Mouse (Mus musculus) T-helper 1 cell (primary cell): ENCODE measurements around the gene Kifc3.

ENCODE experiments used
- in situ Hi-C: fragments of 300-600 bp; cut with MboI, MseI; formaldehyde crosslinking; loops from one replicate; pipeline ENCODE4 v1.15.1; 2025; ENCODE audit warnings: high pct_unique_total_duplicates

Kifc3 gene

DNA sequence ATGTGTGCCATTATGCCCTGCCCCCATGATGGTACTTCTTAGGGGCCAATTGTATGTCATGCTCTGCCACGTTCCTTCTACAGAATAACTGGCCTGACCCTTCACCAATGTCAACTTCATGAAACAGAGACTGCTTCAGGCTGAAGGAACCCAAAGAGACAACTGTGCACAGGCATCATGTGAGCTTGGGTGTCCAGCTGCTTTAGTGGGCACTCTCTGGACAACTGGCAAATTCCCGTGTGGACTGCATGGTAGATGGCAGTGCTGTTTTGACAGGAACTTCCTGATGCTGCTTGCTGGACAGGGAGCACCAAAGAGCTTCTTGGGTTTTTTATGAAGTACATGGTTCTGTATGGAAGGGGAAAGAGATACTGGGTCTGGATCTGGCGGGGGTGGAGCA is 43.3 kb downstream of the Kifc3 start:
- in situ Hi-C loops = no loop called here

DNA sequence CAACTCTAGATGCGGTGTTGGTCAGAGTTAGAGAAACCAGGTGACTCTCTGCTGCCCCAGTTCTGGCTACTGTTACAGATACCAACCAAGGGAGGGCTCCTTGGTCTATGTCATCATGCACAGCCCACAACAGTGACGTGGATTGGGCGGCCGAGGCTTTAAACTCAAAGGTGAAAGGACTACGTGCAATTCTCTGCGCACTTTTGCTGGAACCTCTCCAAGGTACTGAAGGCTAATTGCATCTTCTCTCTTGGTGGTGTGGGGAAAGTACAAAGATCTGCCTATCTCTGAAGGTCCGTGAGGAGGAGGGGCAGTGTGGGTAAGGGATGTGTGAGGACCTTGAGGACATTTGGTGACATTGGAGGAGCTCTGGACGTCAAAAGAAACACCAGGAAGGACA is 44.0 kb downstream of the Kifc3 start:
- in situ Hi-C loops = no loop called here

DNA sequence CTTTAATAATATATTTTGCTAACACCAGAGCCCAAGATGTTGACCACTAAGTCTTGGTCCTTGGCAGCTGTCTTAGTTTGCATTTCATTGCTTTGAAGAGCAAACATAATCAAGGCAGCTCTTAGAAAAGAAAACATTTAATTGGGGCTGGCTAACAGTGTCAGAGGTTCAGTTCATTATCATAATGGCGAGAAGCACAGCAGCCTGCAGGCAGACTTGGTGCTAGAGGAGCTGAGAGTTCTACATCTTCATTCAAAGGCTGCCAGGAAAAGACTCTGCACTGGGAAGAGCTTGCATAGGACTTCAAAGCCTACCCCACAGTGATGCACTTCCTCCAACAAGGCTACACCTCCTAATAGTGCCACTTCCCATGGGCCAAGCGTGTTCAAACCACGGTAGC is 45.5 kb downstream of the Kifc3 start:
- in situ Hi-C loops = no loop called here

DNA sequence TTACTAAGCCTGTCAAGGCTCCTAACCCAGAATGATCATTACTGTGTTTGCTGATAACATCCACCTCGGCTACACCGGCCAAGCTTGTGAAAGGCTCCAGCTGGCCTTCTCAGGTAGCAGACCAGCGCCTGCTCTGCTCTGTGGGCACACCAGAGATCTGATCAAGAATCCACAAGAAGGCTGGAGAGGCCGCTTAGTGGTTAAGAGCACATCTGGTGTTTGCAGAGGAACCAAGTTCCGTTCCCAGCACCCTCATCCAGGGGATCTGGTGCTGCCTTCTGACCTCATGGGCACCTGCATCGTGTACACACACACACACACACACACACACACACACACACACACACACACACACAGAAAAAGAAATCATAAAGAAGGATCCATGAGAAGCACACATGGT is 46.5 kb downstream of the Kifc3 start:
- in situ Hi-C loops = no loop called here

DNA sequence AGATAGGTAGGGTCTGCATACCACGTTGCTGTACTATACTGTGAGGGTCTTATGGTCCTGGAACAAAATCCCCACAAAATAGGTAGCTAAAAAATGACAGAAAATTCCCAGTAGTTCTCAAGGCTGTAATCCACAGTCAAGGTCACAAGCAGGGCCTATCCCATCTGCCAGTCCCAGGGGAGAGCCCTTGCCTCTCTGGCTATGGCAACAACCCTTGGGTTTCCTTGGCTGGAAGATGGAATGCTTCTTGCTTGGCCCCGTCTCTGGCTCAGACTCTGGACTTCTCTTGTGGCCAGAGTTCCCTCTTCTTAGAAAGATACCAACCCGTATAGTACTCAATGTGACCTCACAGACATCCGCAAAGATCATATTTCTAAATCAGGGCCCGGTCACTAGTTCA is 47.3 kb downstream of the Kifc3 start:
- in situ Hi-C loops = no loop called here

DNA sequence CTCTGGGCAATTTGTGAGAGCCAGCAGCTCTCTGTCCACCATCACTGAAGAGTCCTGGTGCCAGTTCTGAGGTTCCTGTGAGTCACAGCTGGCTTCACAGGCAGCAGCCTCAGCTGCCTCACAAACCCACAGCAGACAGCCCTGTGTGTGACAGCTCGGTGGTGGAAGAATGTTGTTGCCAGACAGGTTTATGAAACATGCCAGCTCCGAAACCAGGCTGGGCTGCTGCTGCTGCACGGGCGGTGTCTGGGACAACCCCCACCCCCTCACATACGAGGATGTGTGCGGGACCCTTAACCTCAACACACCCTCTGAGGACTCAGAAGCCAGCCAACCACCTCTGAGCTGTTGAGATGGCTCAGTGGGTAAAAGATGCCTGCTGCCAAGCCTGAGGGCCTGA is 48.0 kb downstream of the Kifc3 start:
- in situ Hi-C loops = no loop called here

DNA sequence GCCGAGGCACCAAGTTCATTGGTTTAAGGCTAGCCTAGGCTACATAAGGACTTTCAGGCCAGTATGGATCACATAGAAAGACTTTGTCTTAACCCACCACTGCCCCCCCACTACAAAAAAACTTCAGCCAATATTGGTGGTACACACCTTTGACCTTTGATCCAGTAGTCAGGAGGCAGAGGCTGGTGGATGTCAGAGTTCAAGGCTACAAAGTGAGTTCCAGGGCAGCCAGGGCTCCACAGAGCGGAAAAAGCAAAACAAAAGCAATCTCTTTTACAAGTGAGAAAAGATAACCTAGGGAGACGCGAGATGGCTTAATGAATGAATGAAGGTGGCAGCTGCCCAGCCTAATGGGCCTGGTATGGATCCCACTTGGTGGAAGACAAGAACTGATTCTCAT is 48.6 kb downstream of the Kifc3 start:
- in situ Hi-C loops = no loop called here

DNA sequence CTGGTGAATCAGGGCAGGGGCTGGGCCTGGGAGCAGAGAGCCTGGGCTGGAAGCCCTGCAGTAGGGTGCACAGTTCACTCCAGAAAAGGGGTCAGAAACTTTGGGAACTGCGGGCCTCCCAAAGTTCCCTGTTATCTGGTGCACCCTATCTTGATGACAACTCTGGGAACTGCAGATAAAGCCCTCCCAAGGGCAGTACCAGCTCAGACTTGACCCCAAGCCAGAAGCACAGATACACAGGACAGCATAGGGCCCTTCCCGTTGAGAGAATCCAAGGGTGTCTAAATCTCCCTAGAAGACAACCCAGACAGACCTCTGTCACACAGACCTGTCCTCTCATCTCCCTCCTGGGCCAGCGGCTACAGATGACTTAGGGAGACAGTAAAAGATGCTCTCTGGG is 52.0 kb downstream of the Kifc3 start:
- in situ Hi-C loops = no loop called here

DNA sequence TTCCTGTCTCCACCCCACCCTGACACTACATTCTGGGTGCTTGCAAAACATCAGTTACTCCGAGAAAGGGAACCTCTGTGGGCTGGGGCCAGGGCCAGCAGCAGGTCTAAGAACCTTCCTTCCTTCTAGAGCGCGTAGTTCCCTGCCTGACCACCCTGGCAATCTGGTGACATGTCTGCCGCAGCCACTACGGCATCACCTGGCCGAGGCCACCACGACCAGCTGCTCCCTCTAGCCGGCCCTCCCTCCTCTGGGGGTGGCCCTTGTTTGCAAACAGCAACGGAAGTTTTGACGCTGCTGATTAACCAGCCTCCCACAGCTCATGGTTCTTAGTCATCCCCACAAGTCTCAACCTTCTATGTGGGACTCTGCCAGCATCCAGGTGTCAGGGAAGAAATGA is 53.2 kb downstream of the Kifc3 start:
- in situ Hi-C loops = no loop called here

DNA sequence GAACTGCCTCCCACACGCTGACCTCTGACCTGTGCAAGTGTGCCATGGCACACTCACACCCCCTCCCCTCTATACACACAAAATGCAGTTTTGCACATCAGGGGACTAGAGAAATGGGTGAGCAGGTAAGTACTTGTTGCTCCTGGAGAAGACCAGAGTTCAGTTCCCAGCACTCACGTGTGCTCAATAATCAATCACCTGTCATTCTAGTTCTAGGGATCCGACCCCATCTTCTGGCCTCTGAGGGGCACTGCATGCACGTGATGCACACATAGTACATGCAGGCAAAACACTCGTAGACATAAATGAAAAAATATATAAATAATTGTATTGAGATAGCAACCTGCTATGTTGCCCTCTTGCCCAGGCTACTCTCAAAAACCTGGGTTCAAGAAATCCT is 55.8 kb downstream of the Kifc3 start:
- in situ Hi-C loops = no loop called here

DNA sequence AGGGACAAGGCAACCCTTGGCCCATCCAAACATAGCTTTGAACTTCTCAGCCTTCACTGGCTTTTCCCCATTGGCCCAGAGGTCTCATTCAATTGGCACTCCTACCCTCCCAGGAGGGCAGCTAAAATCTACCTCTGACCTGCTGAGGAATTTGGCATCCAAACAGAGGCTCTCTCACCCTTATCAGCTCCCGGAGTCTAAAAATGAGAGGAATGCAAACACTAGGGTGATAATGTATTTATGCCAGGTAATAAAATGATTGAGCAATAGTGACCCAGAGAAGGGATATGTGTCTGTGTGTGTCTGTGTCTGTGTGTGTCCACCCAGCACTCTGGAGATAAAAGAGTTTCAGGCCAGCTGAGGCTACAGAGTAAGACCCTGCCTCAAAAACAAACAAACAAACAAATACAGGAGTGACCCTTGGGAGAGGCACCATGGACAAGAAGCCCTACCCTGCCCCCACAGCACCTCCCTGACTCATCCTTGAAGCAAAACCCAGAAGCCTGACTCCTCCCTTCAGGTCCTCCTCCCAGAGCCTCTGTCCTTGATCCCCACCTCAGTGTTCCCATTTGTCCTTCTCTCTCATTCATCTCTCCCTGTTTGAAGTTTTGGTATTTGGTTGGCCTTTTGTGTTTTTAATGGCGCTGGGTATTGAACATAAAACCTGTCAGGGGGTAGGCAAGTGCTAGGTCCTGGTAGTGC is 56.4 kb downstream of the Kifc3 start:
- in situ Hi-C loops = no loop called here

DNA sequence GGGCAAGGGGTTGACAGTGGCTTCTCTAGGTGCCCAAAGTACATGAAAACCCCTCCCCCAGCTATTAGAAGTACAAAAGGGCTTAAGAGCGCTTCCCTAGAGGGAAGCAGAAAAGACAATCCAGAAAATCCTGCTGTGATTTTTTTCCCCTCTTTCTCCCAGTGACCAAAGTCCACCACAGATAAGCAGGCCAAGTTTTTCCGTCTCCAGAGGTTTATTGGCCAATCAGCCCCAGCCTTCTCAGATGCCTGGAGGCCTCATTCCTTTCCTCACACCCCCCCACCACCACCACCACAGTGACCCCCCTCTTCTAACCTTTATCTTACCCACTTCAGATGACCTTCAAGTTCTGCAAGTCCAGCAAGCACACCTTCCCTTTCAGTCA is 58.0 kb downstream of the Kifc3 start:
- in situ Hi-C loops = no loop called here

DNA sequence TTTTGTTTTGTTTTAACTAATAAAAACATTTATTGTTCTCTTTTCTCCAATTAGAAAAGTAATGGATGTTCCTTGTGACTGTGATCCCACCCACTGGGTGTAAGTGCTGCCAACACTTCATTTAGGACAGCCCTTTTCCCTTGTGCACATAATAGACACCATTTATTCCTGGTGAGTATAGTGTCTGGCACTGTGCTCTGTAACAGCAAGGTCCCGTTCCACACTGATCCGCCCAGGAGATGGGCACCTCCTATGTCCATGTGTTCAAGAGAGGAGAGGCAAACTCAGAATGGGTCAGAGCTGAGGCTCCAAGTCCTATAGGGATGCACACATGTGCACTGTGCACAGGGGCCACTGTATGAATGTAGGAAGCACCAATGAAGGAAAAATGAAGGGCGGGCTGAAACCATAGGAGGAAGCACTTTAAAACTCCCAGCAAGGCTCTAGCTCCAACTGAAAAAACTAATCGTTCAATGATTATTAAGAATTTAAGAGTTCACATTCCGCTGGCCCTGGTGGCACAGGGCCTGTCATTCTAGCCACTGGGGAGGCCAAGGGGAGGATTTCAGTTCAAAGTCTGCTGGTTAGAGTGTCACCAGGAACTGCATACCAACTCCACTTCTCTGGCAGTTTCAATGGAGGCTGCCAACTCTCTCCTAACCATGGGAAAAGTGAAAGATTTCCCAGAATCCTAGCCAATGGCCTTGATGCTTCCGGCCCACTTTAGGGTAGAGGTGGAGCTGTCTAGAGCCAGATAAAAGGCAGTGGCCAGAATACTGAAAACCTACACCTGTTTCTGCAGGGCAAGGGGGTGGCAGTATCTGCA is 58.6 kb downstream of the Kifc3 start:
- in situ Hi-C loops = no loop called here

DNA sequence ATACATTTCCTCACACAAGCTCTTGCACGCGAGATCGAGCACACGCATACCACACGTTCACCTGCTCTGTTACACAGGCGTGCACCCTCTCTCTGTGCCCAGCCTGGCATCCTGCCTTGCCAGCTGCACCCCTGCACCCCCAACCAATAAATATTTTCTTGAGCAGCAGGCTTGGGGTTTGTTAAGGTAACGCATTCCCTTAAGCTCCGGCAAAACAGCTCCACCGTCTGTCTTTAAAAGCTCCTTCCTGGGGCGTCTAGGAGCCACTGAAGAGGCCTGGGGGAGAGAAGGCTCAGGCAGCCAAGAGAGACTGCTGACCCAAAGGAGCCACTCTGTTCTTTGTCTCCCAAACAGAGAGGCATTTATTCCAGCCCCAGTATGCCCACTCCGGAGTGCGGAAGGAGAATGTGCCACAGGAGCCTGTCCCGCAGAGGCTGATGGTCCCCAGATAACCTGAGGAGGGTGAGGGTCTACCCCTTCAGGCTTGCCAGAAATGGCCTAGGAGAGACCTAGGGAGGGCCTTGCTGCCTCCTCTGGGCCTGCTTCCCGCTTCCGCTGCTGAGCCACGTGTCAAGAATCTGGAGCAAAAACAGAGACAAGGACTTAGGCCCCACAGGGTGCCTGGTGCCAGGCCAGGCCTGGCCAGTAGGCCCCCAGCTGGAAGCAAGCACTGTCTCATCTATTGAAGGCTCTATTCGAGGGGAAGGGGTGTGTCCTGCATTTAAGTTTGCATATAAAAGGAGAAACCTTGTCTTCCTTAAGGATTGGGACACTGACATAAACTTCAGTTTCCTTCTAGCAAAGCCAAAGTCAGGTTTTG is 59.4 kb downstream of the Kifc3 start:
- in situ Hi-C loops = no loop called here

DNA sequence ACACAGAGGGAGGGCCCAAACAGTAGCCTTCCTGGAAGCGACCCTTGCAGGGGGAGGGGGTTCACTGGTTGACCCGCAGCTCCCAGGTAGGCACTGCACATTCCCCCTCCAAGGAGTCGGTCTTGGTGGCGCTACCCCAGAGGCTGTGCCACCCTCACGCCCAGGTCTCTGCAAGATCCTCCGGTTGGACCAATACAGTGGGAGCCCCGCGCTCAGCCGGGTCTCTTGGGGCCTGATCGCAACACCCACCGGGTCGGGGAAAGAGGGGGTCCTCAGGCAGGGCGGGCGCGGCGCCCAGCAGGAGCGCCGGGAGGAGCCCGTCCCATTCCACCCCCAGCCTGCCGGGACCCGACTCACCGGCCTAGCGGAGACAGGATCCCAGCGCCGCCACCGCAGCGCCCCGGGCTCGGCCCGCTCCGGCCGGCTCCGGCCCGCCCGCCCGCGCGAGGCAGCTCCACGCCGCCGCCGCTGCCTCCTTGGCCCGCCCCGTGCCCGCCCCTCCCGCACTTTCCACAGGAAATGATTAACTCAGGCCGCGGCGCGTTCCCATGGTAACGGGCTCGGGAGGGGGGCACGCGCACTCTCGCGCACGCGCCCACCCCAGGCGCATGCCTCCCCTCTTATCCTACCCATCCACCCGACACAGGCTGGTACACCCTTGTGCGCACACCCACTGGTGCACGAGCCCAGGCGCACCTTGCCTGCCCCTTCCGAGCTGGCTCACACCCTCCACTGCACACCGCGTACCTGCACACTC is 60.4 kb downstream of the Kifc3 start:
- in situ Hi-C loops = no loop called here

DNA sequence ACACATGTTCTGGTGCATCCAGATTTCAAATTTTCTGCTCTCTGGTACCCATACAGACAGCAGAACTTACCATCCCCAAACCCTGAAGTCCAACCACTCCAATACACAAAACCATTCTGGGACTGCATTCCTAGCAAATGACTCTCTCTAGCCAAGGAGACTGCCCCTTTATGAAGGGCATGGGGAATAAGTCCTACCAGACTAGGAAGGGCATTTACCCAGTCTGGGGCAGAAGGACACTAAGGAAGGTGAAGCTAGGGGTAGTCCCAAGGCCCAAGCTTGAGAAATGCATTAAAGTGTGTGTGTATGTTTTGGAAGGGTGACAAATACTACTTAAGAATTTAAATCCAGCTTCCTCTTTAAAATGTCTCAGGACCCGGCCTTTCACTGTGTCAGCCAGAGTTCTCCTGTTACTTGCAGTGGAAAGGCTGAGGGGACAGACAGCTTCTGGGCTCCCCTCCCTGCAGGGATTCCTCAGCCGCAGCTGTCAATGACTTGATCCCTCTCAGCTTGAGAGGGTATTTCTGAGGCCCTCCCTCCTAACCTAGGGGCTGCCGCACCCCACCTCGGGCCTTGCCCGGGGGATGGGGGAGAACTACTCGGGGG is 61.0 kb downstream of the Kifc3 start:
- in situ Hi-C loops = no loop called here

DNA sequence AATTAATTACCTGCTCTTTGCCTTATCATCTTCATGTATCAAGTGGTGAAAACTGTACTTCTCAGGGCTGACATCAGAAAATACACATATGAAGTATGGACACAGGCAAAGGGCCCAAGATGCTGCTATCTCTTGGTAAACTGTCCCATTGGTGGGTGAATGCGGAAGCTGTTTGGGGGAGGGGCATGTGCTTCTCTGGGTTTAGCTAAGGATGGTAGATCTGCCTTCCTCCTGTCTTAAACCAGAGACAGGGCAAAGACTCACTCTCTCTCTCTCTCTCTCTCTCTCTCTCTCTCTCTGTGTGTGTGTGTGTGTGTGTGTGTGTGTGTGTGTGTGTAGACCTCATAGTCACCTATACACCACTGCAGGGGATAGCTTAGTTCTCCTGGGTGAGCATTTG is 61.6 kb downstream of the Kifc3 start:
- in situ Hi-C loops = no loop called here

DNA sequence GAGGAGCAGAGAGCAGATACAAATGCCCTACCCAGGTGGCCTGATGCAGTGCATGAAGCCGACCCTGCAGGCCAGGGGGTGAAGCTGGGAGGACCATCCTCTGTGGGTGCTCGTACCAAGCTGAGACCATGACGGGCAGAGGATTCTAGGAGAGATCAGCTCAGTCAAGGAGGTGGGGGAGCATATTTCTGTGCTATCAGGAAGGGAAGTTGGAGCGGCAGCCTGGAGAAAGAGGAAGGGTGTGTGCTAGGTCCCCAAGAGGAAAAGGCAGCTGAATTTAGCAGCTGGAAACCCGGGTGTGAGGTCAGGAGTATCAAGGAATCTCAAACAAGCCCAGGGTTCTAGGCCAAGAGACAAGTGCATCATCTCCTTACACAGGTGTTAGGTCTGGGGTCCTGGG is 62.1 kb downstream of the Kifc3 start:
- in situ Hi-C loops = no loop called here

DNA sequence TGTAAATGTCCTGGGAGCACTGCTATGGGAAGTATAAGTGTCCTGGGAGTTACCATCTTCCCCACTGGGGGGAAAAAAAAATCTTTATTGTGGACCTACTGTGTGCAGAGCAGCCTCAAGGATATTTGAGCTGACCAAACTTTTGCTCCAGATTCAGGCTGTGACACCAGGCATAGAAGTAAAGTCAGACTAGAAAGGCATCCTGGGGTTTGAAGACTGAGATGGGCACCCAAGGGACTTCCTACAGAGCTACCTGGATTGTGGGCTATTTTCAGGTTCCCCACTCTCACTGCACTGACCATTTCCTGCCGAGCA is 63.6 kb downstream of the Kifc3 start:
- in situ Hi-C loops = no loop called here

DNA sequence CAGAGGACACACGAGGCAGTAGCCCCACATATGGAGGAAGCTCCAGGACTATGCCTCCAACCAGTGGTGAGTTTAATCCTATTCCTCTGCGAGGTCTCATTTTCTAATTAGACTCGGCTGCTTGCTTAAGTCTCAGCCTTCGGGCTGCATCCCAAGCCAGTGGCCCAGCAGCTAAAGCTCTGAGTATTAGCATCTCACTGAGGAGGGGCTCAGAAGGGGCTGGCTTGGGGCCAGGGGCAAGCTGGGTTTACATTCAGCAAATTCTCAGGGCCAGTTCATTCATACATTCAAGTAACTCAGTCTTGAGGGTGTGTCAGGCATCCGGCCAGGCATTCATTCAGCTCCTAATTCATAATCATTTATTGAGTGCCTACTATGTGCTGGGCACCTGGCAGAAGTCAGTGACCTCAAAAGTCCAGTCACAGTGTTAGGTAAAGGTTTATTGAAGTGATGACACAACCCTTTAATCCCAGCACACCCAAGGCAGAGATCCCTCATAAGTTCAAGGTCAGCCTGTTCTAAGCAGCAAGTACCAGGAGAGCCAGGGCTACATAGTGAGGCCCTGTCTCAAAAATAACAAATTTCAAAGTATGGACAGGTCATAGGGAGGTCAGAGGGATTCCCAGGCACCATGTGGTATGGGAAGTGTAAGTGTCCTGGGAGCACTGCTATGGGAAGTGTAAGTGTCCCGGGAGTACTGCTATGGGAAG is 64.1 kb downstream of the Kifc3 start:
- in situ Hi-C loops = no loop called here

DNA sequence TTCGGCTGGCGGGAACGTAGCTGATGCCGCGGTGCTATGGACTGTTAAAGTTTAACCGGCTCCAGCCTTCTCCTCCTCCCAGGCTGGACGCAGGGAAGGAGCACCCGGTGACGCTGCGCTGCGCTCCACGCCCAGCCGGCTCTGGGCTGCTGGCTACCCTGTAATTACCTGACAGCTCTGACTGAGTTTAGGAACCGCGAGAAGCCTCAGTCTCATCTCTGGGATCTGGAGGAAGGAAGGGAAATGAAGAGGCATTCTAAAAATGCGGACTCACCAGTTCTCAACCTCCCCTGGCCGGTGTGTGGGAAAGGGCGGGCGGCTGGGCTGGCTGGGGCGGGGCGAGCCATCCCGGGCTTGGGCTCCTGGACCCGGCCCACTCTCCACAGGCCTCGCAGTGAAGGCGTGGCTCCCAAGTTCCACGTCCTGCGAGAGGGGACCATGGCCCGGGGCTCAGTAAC is 64.9 kb downstream of the Kifc3 start:
- in situ Hi-C loops = no loop called here
